Mouse (Mus musculus) cerebellum, adult 9-10 months (tissue): ENCODE measurements around the gene Tubb2b.
"Not testable (repeated sequence)": the region's sequence is repeated elsewhere in the genome, so short reads cannot be mapped to it uniquely, and the experiment has no call there.

Experiments
- DNase-seq: peaks from one replicate; pipeline ENCODE4 v3.0.0; 2022

Tubb2b gene

DNA sequence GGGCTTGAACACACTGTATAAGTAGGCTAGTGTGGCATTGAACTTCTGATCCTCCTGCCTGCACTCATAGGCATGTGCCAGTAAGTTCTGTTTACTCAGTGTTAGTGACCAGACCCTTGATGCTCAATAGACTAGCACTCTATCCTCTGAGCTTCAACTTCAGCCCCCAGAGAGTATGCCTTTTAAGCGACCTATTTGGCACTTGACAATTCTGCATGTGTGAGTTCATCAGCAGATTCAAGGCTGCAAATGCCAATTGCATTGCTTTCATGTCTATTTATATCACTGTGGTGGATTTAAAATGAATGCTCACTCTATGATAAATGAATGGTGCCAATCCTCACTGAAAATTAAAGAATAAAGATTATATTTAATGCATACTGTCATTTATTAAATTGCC lies 24.9 kb downstream of the Tubb2b start:
- DNase-seq: no peak

DNA sequence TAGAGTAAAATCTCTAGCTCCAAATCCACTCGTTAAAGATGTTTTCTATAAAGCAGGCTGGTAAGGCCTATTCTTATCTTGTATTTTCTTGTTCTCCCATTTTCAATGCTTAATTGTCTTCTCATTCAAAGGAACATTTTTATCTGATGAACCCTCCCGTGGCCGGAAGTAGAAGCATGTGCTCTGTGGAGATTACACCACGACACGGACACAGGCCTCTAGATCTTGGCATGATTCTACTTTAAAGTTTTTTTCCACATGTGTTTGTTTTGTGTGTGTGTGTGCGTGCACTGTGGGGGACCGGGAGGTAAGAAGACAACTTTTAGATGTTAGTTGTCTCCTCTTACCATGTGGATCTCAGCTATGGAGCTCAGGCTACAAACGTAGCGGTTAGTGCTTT lies 28.4 kb downstream of the Tubb2b start:
- no peak for DNase-seq

GRCm38 (mm10) chr13:34101247-34101646 lies 29.0 kb downstream of the Tubb2b start:
- no peak for DNase-seq

DNA sequence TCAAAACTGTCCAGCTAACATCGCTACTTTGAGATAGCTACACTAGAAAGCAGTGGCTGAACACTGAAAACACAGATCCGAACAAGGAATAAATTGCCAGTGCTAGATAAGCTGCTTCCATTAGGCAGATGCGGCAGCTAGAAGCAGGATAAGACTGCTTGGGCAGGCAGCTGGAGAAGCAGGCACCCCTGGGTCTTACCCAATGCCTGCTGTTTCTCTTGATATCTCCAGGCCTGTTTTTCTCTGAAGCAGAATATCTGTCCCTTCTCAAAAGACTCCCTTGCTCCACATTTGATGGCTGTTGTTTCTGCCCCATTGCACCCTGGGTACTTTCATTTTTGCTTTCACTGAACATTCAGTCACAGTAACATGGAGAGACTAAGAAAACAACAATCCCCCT lies 29.5 kb downstream of the Tubb2b start:
- DNase-seq: no peak

DNA sequence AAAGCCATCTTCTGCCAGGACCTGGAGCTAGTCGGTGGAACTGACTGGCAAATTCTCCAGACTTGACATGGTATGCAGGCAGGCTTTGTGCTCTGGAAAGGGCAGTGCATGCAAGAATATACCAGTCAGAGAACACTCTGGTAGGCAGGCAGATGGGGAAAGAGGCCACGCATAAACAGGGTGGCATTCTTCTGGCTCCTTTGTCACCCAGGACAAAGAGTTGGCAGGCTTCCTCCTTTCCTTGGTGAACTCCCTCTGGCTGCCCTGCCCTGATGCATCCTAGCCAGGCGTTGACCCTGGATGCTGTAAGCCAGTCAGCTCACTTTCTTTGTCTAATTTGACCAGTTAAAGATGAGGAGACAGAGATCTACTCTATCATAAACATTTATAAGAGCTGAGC lies 33.2 kb downstream of the Tubb2b start:
- no peak for DNase-seq

DNA sequence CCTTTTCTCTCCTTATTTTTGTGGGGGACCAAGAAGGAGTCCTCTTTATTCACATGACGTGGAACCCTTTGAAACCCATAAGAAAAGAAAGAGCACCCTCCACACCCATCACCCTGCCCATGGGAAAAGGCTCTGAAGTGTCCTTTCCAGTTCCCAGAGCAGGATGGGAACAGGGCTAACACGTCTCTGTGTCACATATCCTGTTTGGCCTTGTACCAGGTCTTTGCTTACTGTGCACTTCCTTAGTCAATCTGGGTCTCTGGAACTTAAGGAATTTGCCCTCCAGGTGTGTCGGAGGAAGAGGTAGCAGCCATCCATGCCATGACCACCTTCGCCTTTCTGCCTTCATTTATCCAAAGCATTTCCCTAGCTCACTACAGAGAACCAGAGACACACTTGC lies 33.8 kb downstream of the Tubb2b start:
- DNase-seq: no peak

- DNase-seq: peak; percentile 35
Observed at GRCm38 (mm10) chr13:34095542-34096435, 34.5 kb downstream of the Tubb2b start.

DNA sequence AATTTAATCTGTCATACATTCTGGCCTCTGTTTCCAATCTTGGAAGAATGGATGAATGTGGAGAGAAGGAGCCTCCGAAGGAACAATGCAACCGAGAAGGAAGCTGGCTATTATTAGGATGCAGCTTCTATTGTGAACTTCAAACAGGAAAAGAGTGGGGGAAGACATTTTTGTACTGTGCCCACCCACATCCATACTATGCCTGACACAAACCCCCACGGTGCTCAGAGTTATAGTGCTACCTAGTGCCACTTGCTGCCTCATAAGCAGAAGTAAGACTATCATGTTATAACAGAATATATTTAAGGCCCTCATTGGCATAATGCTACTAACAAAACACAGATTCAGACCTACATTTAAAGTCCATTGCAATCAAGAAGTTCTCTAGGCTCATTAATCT lies 40.9 kb downstream of the Tubb2b start:
- DNase-seq: no peak

GRCm38 (mm10) chr13:34088871-34089288 lies 41.4 kb downstream of the Tubb2b start:
- no peak for DNase-seq

GRCm38 (mm10) chr13:34088201-34088649 lies 42.0 kb downstream of the Tubb2b start:
- DNase-seq: not testable (repeated sequence)

GRCm38 (mm10) chr13:34087052-34087812 lies 43.0 kb downstream of the Tubb2b start:
- peak; percentile 31 for DNase-seq

GRCm38 (mm10) chr13:34084026-34084750 lies 46.1 kb downstream of the Tubb2b start:
- DNase-seq: no peak

DNA sequence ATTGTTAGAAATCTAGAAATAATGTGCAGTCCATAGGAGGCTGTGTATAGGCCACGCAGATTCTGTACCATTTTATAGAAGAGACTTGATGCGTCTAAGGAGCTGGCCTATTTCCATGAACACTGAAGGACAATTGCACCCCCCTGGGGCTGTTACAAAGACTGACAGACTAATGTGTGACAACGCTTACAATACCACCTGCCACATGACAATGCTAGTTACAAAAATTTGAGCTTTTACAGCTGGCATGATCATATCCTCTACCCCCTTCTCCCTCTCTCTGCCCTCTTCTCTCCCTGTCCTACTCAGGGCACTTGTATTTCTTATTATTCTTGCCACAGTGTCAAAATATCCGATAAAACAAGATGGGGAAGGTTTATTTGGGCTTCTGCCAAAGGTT lies 48.3 kb downstream of the Tubb2b start:
- no peak for DNase-seq

DNA sequence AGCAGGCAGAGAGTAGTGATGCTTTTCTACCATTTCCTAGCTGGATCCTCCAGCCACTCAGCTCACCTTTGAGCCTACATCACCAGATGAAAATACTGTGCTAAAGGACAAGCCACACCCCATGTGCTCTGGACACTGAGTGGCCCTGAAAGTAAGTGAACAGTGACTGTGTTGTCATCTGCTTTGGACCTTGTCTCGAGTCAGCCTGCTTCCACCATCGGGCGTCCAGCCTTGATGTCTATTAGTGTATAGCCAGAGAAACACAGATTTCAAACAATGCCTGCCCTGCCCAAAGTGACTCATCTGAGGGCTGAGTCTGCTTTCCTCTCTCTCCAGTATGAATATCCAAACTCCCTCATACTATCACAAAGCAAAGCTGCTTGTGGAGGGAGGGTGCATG lies 50.5 kb downstream of the Tubb2b start:
- no peak for DNase-seq

DNA sequence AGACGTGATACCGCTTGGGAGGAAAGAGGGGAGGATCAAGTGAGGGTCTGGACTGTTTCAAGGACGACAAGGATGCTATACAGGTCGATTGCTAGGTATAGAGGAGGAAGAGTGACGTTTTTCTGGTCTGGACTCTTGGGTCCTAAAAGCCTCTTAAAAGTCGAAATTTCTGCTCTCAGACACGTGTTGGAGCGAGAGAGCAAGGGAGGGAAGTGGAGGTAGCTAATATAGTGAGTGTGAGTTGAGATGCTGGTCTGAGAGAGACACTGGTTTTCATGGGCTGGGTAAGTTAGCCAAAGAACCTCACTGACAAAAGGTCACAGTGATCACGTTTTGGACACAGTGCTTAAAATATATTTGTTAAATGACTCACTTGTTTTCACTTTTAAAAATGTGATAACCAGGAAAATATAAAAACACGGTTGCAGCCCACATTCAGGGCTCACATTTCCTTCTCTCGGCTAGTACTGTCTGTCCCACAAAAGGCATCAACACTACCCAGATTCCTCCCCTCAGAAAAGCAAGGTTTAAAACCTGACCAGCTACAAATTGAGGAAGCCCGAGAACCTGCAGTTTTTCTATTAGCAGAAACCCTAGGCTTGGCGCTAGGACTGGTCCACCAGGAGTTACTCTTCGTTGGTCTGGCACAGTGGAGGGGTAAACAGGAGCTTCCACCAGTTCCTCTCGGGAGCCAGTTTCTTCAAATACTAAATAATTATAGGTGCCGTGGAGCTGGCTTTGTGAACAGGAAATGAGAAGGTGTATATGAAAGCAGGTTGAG lies 51.6 kb downstream of the Tubb2b start:
- DNase-seq: no peak

- DNase-seq: peak; percentile 89
Observed at GRCm38 (mm10) chr13:34077492-34078271, 52.6 kb downstream of the Tubb2b start, which contains the start of gene Tubb2a. Gene Tubb2a (minus strand): TSS chr13:34078007.
